Mouse (Mus musculus) megakaryocyte, embryonic 14.5 days (primary cell): Measurements from ENCODE around the gene Serpina5. TPM values are rescaled to one million over a fixed set of nuclear protein-coding genes. Genes with fewer than 3 reads are reported as not detected.
"Not testable (repeated sequence)": the region's sequence is repeated elsewhere in the genome, so short reads cannot be mapped to it uniquely, and the experiment has no call there.

Experiments used
- H3K27me3 ChIP-seq: replicated peaks from 2 replicates; pipeline ENCODE3; 2012; ENCODE audit warnings: inconsistent platforms
- H3K36me3 ChIP-seq: replicated peaks from 2 replicates; pipeline ENCODE3; 2012; ENCODE audit warnings: low read length, inconsistent platforms, mixed read lengths
- H3K4me1 ChIP-seq: 2 replicates; pipeline ENCODE4 v1.6.1; 2012; ENCODE audit warnings: inconsistent platforms
- H3K4me3 ChIP-seq: replicated peaks from 2 replicates; pipeline ENCODE3; 2012; ENCODE audit warnings: moderate library complexity, mild to moderate bottlenecking, inconsistent platforms
- H3K9me3 ChIP-seq: 2 replicates; pipeline ENCODE4 v1.6.1; 2012; ENCODE audit warnings: inconsistent platforms
- FLI1 ChIP-seq: IDR thresholded peaks from 2 replicates; pipeline ENCODE4 v1.6.1; 2012; ENCODE audit warnings: low read length, inconsistent platforms, mixed read lengths
- GATA1 ChIP-seq: IDR thresholded peaks from 3 replicates; pipeline ENCODE4 v1.6.1; 2012; ENCODE audit warnings: mixed read lengths, low read length, inconsistent platforms, borderline replicate concordance
- polyA plus RNA-seq: library from polyadenylated mRNA; stranded (reverse); fragments of >175 nt; gene quantifications from 2 replicates; pipeline ENCODE4 v1.2.3, GENCODE M21; 2012; ENCODE audit warnings: low replicate concordance; ENCODE audit not compliant: insufficient read depth

Serpina5 gene
- polyA plus RNA-seq, 1 experiment = not detected

- Histone ChIP-seq H3K9me3 (no peaks in the 10 kb centered on the region), H3K27me3 (peaks cover 49% of the 10 kb centered on the region), H3K4me1 (peaks cover 27% of the 10 kb centered on the region), H3K4me3 (no peak overlapping the region), H3K36me3 (no peaks in the 10 kb centered on the region)
- TF ChIP-seq FLI1 (no peak), GATA1 (no peak)
Observed at GRCm38 (mm10) chr12:104067549-104067948, 33.4 kb upstream of the Serpina5 start.

GRCm38 (mm10) chr12:104069620-104070019 lies 31.3 kb upstream of the Serpina5 start:
- no peak for TF ChIP-seq FLI1
- TF ChIP-seq GATA1 = no peak
- Histone ChIP-seq H3K9me3 (no peaks in the 10 kb centered on the region), H3K36me3 (no peaks in the 10 kb centered on the region)

GRCm38 (mm10) chr12:104071708-104072107 lies 29.2 kb upstream of the Serpina5 start:
- Histone ChIP-seq H3K36me3 (no peaks in the 10 kb centered on the region), H3K4me3 (no peak overlapping the region), H3K9me3 (no peaks in the 10 kb centered on the region), H3K27me3 (peaks cover 74% of the 10 kb centered on the region), H3K4me1 (peaks cover 8% of the 10 kb centered on the region)
- no peak for TF ChIP-seq GATA1
- no peak for TF ChIP-seq FLI1

More at GRCm38 (mm10) chr12:104069620-104070019, 31.3 kb upstream of the Serpina5 start:
- Histone ChIP-seq H3K4me3 (no peak overlapping the region), H3K27me3 (peaks cover 57% of the 10 kb centered on the region), H3K4me1 (peaks cover 20% of the 10 kb centered on the region)

- H3K4me3 ChIP-seq = no peak overlapping the region
- peaks cover 79% of the 10 kb centered on the region for H3K27me3 ChIP-seq
- H3K9me3 ChIP-seq = peaks cover under 1% of the 10 kb centered on the region; the same call in 1 of the 2 replicates
- H3K4me1 ChIP-seq = peaks cover 4% of the 10 kb centered on the region; the same call in 1 of the 2 replicates
- TF ChIP-seq FLI1 (no peak), GATA1 (no peak)
- no peaks in the 10 kb centered on the region for H3K36me3 ChIP-seq
Observed at GRCm38 (mm10) chr12:104072286-104072685, 28.6 kb upstream of the Serpina5 start.

- H3K27me3 ChIP-seq = peaks cover 40% of the 10 kb centered on the region
- H3K4me1 ChIP-seq = peaks cover 38% of the 10 kb centered on the region
- no peak for TF ChIP-seq GATA1
- TF ChIP-seq FLI1 = no peak
- H3K4me3 ChIP-seq = no peak overlapping the region
- 0 out of 2 replicates have a peak, but pooled peaks cover 2% of the 10 kb centered on the region for H3K9me3 ChIP-seq
- H3K36me3 ChIP-seq = no peaks in the 10 kb centered on the region
Observed at GRCm38 (mm10) chr12:104090119-104090518, 10.8 kb upstream of the Serpina5 start.

- Histone ChIP-seq H3K4me3 (no peak overlapping the region), H3K9me3 (0 out of 2 replicates have a peak, but pooled peaks cover 2% of the 10 kb centered on the region), H3K36me3 (no peaks in the 10 kb centered on the region), H3K4me1 (peaks cover 38% of the 10 kb centered on the region), H3K27me3 (peaks cover 34% of the 10 kb centered on the region)
- TF ChIP-seq GATA1 (no peak), FLI1 (no peak)
Observed at GRCm38 (mm10) chr12:104091303-104091702, 9.6 kb upstream of the Serpina5 start.

GRCm38 (mm10) chr12:104105847-104106246 lies 4.9 kb downstream of the Serpina5 start:
- Histone ChIP-seq H3K27me3 (peaks cover 44% of the 10 kb centered on the region), H3K4me3 (no peak overlapping the region), H3K9me3 (no peaks in the 10 kb centered on the region), H3K36me3 (no peaks in the 10 kb centered on the region), H3K4me1 (peaks cover 38% of the 10 kb centered on the region)
- TF ChIP-seq GATA1 = no peak
- TF ChIP-seq FLI1 = no peak

GRCm38 (mm10) chr12:104106919-104107318 lies 6.0 kb downstream of the Serpina5 start:
- Histone ChIP-seq H3K9me3 (no peaks in the 10 kb centered on the region), H3K27me3 (peaks cover 36% of the 10 kb centered on the region), H3K4me3 (no peak overlapping the region), H3K36me3 (no peaks in the 10 kb centered on the region), H3K4me1 (peaks cover 45% of the 10 kb centered on the region)
- no peak for TF ChIP-seq FLI1
- no peak for TF ChIP-seq GATA1

GRCm38 (mm10) chr12:104108507-104108906 lies 7.6 kb downstream of the Serpina5 start:
- TF ChIP-seq GATA1 (no peak), FLI1 (no peak)
- H3K4me3 ChIP-seq = no peak overlapping the region
- no peaks in the 10 kb centered on the region for H3K36me3 ChIP-seq
- peaks cover 49% of the 10 kb centered on the region for H3K4me1 ChIP-seq
- H3K27me3 ChIP-seq = peaks cover 32% of the 10 kb centered on the region
- no peaks in the 10 kb centered on the region for H3K9me3 ChIP-seq

GRCm38 (mm10) chr12:104112333-104112732 lies 11.4 kb downstream of the Serpina5 start, which contains the start of gene Serpina3a:
Gene Serpina3a, plus strand, starts transcription at chr12:104112724.
- Histone ChIP-seq H3K27me3 (peaks cover 46% of the 10 kb centered on the region), H3K4me1 (peaks cover 60% of the 10 kb centered on the region)
- not testable (repeated sequence) for H3K9me3 ChIP-seq, H3K36me3 ChIP-seq, H3K4me3 ChIP-seq

- no peak for TF ChIP-seq GATA1
- no peak for TF ChIP-seq FLI1
- peaks cover 57% of the 10 kb centered on the region for H3K27me3 ChIP-seq
- H3K36me3 ChIP-seq = no peaks in the 10 kb centered on the region
- no peaks in the 10 kb centered on the region for H3K9me3 ChIP-seq
- H3K4me1 ChIP-seq = peaks cover 62% of the 10 kb centered on the region
- H3K4me3 ChIP-seq = no peak overlapping the region
Observed at GRCm38 (mm10) chr12:104114921-104115579, 14.1 kb downstream of the Serpina5 start.
